Mouse (Mus musculus): ENCODE data around the gene Ptrhd1.

The Ptrhd1 gene

DNA sequence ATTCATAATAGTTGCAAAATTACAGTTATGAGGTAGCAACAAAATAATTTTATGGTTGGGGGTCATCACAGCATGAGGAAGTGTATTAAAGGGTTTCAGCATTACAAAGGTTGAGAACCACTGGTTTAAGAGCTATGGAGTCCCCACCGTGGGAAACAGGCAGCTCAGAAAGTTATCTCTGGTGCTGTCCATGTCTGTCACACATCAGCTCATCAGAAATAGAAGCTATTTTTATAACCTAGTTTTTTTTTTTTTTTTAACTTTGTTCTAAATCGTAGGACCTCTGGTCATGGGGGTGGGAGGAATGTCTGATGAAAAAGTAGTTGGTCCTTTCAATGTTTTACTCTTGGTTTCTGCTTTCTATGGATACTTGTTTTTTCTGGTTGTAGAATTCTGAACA is 10.0 kb downstream of the Ptrhd1 start:
- in situ Hi-C loops (cut with MboI, MseI) = no loop called here

DNA sequence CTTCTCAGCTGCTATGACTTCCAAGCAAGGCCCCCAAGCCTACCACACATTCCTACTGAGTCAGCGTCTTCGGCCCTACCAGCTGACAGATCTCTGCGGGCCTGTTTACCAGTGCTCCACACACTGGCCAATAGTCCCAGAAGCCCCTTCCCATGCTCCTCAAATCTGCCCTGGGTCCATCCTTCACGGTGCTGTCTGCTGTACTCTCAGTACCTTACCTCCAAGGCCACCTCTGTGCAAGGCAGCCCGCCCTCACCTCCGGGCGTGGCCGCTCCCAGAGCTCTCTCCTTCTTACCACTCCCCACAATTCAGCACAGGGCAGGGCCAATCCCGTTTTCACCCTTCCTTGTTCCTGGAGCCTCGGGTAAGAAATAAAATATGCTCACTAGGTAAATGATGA is 11.9 kb downstream of the Ptrhd1 start:
- in situ Hi-C loops (cut with MboI, MseI) = no loop called here

DNA sequence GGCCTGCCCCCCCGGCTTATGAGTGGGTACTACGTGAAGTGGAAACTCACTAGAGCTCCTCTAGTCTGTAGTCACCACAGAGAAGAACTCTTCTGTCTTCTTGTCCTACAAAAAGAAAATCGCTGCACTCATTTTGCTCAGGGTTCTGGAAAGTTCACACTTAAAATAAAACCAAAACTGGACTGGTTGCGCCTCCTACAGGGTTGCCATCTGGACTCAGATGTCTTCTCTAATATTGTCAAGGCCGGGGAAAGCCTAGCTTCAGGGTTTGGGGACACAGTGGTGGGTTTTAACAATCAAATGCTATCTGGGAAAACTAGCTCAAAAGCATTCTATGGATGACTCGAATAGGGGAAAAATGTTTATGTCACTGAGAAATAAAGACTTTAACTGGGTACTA is 16.0 kb downstream of the Ptrhd1 start:
- in situ Hi-C loops (cut with MboI, MseI) = no loop called here

DNA sequence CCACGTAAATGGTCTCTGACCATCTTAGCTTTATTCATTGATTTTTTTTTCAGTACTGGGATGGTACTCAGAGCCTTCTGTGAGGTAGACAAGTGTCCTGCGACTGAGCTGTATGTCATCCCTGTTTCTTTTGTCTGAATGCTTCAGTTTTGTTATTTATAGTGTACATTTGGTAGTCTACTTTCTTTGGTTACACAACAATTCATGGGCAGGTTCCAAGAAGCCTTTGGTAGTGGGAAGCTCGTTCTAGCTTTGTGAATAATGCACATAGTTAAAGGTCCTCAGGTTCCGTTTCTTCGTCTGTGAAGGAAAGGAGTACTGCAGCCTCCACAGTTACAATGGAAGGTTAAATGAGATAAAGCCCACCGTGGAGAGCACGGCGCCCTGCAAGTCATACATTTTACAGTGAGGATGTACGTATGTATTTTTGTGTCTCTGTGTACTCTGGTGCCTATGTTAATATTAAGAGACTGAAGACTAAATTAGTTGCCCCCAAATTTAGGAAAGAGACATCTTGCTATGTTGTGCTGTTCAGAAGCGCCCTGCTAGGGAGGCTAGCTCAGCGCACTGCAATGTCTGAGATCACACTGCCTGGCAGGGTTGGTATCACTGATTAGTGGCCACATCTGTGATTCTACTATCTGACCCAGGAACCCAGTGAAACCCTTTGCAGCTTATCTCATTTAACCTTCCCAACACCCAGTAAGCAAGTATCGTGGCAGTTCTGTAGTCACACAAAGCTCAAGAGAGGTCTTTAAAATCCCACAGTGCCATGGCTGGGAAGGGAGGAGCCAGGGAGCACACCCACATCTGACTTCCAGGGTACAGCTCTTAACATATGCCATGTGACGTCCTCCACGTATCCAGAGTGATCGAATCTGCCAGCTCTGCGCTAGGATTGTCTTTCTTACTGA is 19.2 kb downstream of the Ptrhd1 start:
- in situ Hi-C loops (cut with MboI, MseI) = no loop called here

DNA sequence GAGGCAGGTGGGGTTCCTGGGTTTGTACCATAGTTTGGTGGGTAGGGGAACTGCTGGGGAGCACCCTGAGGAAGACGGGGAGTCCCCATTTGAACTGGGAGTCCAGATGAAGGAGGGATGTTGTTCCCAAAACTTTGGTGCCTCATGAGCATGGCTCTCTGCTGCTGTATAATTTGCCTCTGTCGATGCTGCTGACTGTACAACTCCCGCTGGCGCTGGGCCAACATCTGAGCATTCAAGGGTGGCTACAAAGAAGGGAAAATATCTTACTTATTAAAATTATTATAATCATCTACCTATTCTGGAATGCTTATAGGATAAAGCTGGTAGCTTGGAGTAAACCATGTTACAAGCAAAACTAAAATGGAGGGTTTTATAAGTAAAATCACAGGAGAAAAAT is 33.9 kb downstream of the Ptrhd1 start:
- in situ Hi-C loops (cut with MboI, MseI) = no loop called here

DNA sequence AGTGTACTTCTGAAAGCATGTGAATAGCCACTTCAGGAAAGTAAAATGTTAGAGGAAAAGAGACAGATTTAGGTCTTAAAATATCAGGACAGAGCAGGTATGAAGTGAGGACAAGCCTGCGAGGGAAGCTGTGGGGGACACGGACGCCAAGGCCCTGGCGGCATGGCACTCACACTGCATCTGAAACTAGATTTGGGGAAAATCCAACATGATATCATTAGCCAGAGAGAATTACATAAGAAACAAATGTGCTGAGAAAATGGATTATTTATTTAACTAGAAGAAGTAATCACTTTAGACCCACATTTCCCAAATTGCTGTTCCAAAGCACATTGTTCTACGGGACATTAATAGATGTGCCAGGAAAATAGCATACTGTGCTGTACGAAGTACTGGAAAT is 37.3 kb downstream of the Ptrhd1 start:
- in situ Hi-C loops (cut with MboI, MseI) = no loop called here

DNA sequence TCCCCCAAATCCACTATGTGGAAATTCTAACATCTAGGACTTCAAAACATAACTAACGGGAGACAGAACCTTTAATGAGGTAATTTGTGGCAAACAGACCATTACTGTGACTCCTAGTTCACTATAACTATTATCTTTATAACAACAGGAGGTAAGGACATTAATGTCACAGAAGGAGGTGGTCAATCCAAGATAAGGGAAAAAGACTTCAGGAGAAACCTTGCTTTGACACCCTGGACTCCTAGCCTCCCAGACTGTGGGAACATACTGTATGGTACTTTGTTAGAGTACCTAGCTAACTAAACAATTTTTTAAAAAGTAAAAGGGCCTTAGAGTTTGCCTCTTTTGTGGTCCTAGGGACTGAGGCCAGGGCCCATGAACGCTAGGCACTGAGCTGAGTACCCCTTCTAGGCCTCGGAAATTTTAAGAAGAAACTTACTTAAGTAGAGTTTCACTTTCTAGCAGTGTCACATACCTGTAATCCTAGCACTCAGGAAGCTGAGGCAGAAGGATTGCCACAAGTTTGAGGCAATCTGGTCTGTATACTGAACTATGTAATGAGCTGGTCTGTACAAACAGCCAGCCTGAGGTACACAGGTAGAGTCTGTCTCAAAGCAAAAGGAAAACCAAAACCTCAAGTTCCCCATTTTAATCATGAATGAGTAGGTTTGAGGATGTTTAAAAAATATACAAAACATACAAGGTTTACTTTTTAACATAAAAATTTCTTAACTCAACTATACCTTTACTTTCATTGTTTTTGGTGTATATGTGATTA is 45.3 kb downstream of the Ptrhd1 start:
- in situ Hi-C loops (cut with MboI, MseI) = no loop called here

DNA sequence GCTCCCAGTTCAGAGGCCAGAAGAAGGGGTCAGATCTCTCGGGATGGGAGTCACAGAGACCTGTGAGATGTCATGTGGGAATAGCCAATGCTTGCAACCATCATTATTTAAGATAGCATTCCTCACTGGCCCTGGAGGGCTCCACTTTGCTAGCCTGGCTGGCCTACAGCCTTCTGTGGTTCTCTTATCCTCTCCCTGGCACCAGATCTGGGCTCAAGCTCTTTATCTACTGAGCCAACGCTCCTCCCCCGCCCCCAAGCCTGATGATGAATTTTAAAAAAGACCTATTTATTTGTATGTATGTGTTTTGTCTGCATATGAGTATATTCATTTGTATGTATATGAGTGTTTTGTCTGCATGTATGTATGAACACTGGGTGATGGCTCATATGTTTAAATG is 46.1 kb downstream of the Ptrhd1 start:
- in situ Hi-C loops (cut with MboI, MseI) = no loop called here

DNA sequence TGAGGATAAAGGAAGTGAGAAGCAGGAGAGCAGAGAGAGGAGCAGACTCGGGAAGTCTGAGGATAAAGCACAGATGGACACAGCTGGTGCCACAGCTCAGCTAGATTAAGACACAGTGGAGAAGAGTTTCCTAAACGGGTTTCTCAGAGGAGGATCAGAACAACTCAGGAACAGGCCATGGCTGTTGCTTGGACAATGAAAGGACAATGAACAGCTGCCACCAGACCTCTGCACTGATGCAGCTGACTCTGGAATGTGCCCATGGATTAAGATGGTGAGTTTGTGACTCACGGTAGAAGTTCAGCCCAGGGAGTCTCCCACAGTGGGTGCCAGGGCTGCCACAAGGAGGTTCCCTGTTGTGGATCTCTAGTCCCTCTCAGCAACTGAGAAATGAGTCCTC is 51.4 kb downstream of the Ptrhd1 start:
- in situ Hi-C loops (cut with MboI, MseI) = no loop called here
